Mouse (Mus musculus) lung, postnatal 0 days (tissue): ENCODE results near the gene Phf2. TPM values are rescaled to one million over a fixed set of nuclear protein-coding genes. Genes with fewer than 3 reads are reported as not detected.

Experiments used
- ATAC-seq: fragments of 200-750 bp; cut with Nextera tagmentation; 2 replicates; pipeline ENCODE4 v1.8.0; 2017; ENCODE audit warnings: moderate library complexity
- DNase-seq: peaks from one replicate; pipeline ENCODE4 v3.0.0-alpha.2; 2016; ENCODE audit warnings: low spot score
- H3K27ac ChIP-seq: fragments of 300-500 bp; sonication (generic); 2 replicates; pipeline ENCODE4 v1.5.1; 2014; ENCODE audit warnings: antibody characterized with exemption, mild to moderate bottlenecking, low read length, mixed read lengths
- H3K27me3 ChIP-seq: fragments of 300-500 bp; sonication (generic); replicated peaks from 2 replicates; pipeline ENCODE4 v1.6.1; 2014; ENCODE audit warnings: low read length, mixed read lengths; ENCODE audit not compliant: insufficient read depth
- H3K36me3 ChIP-seq: fragments of 300-500 bp; sonication (generic); 2 replicates; pipeline ENCODE4 v1.6.1; 2014; ENCODE audit warnings: low read length, mixed read lengths; ENCODE audit not compliant: insufficient read depth
- H3K4me1 ChIP-seq: fragments of 300-500 bp; sonication (generic); 2 replicates; pipeline ENCODE4 v1.6.1; 2014; ENCODE audit warnings: antibody characterized with exemption, low read depth, low read length, mixed read lengths; ENCODE audit not compliant: insufficient read depth
- H3K4me2 ChIP-seq: fragments of 300-500 bp; sonication (generic); replicated peaks from 2 replicates; pipeline ENCODE4 v1.6.1; 2014; ENCODE audit warnings: low read depth, mild to moderate bottlenecking, low read length, moderate library complexity, mixed read lengths
- H3K4me3 ChIP-seq: fragments of 300-500 bp; sonication (generic); 2 replicates; pipeline ENCODE4 v1.5.1; 2014; ENCODE audit warnings: low read depth, low read length
- H3K9ac ChIP-seq: fragments of 300-500 bp; sonication (generic); replicated peaks from 2 replicates; pipeline ENCODE4 v1.6.1; 2014; ENCODE audit warnings: low read depth, mild to moderate bottlenecking
- H3K9me3 ChIP-seq: fragments of 300-500 bp; sonication (generic); 2 replicates; pipeline ENCODE4 v1.6.1; 2016; ENCODE audit warnings: low read length, mixed read lengths
- CTCF ChIP-seq: IDR thresholded peaks from 2 replicates; pipeline ENCODE4 v1.5.1; 2016; ENCODE audit warnings: antibody characterized with exemption, mild to moderate bottlenecking
- EP300 ChIP-seq: IDR thresholded peaks from 2 replicates; pipeline ENCODE4 v1.6.1; 2016; ENCODE audit warnings: antibody characterized with exemption, mild to moderate bottlenecking, control low read depth
- WGBS: fragments of 180-500 bp; shearing (Covaris S2); extraction: QIAGEN DNeasy Blood & Tissue Kit; methylation state at CpG from one replicate; pipeline ENCODE4 v1.1.7; 2014; 5-methylcytosine and 5-hydroxymethylcytosine counted together
- polyA plus RNA-seq: library from polyadenylated mRNA; unstranded; fragments of >200 nt; fragmentation: Nextera tagmentation; extraction: Ambion mirVana; gene quantifications from 2 replicates; pipeline ENCODE4 v1.2.1, GENCODE M21; 2015

Phf2 gene
- polyA plus RNA-seq: 5.5 and 5.6 TPM in 2 replicates

DNA sequence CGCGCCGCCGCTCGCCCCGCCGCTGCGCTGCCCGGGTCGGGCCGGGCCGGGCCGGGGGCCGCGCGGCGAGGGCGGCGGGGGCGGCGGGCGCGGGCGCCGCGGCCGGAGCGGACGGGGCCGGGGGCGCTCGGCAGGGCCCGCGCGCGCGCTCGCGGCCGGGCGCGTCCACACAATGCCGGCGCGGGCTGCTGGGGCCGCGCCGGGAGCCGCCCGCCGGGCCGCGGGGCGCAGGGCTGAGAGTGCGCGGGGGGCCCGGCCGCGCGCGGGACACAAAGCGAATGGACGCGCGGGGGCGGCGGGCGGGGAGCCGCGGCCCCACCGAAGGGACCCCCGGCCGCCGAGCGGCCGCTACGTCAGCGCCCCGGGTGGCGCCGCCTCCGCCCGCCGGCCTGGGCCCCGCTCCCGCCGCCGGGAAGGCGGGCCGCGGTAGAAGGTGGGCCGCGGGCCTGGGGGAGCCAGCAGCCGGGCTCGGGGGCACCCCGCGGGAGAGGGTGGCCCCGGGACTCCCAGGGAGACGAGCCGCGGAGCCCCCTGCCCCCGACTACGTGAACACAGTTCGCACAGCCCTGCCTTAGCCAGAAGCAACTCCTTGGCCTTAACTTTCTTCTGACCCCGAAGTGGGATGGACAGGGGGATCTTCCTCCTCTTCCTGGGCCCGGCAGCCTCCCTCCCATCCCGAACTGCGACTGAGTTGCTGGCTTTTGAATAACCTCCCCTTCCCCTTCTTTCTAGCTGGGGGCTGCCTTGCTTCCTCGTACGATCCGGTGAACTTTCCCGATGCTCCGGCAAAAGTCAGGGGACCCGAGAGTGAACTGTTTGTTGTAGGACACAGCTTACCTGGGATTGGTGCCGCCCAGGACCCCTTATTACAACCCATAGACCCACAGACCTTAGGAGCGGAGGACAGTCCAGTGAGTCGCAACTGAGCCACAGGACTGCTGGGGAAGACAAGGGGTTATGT lies at the start of gene Phf2:
Gene Phf2, minus strand, starts transcription at position 349 of the 961 bp plus-strand sequence.
- peak within 1 kb of the TSS; percentile 97 for H3K27ac ChIP-seq
- H3K9ac ChIP-seq: peak within 1 kb of the TSS; percentile 99
- TF ChIP-seq CTCF (no peak), EP300 (no peak)
- peak within 1 kb of the TSS; percentile 88 for H3K4me2 ChIP-seq
- no peaks in the 10 kb centered on the region for H3K9me3 ChIP-seq
- H3K27me3 ChIP-seq: no peaks in the 10 kb centered on the region
- peak within 1 kb of the TSS; percentile 88 for H3K4me3 ChIP-seq
- H3K36me3 ChIP-seq: no peaks in the 10 kb centered on the region
- peak; percentile 42 for ATAC-seq
- 1% methylated on average over 47 of the region's 117 CpGs for WGBS
- H3K4me1 ChIP-seq: peaks cover 23% of the 10 kb centered on the region; the same call in 1 of the 2 replicates
- DNase-seq: peak; percentile 58

DNA sequence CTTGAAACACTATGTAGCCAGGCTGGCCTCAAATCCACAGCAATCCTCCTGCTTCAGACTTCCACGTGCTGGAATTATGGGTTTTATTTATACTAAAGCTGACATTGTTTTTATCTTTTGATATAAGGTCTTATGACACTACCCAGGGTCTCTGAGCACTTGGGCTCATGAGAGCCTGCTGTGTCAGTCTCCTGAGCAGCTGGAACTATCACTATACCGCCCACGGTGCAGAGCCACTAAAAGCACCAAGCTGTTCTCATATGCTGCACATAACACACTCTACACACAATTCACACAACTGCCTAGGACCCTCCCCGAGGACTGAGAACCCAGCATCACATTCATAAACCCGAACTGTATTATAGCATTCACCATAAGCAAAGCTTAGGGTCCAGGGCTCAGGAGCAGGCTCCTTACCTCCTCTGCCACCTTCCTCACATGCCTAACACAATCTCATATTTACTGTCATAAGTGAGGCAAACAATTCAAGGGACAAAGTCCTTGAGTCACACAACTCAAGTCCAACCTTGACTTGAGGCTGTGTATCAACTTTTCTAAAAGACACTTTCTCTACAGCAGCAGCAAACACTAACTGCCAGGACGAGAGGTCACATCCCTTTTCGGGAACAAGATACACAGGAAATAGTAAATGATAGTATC lies 49.0 kb upstream of the Phf2 start:
- Histone ChIP-seq H3K4me1 (no peaks in the 10 kb centered on the region), H3K4me2 (no peak overlapping the region), H3K9ac (no peak overlapping the region), H3K27me3 (no peaks in the 10 kb centered on the region), H3K4me3 (no peak overlapping the region), H3K9me3 (no peaks in the 10 kb centered on the region), H3K36me3 (peaks cover 16% of the 10 kb centered on the region), H3K27ac (no peak overlapping the region)
- 73% methylated on average over 7 of the region's 7 CpGs for WGBS
- TF ChIP-seq EP300 (no peak), CTCF (no peak)
- ATAC-seq (no peak), DNase-seq (no peak)

DNA sequence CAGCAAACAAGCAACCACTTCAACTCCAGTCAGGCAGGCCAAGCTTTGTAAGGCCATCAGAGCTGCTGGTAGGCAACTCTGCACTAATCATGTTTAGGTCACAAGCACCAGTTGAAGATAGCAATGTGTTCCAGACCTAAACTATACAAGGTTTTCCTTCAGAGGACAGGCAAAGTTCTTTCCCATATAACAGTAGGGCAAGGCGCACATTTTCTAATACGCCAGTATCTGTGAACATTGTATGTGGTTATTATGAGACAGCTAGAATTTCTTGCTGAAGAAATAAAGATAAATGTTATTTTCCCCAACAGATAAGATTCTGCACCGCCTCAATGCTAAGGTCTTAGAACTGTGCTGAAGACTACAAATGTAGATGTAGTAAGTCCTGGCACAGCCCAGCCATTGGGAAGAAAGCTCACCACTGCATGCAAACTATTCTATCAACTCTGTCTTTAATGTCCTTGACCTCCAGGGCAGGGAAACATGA lies 46.2 kb upstream of the Phf2 start:
- H3K4me3 ChIP-seq: no peak overlapping the region
- H3K9me3 ChIP-seq: no peaks in the 10 kb centered on the region
- H3K4me2 ChIP-seq: no peak overlapping the region
- H3K36me3 ChIP-seq: peaks cover 16% of the 10 kb centered on the region
- no peaks in the 10 kb centered on the region for H3K27me3 ChIP-seq
- TF ChIP-seq EP300: no peak
- H3K9ac ChIP-seq: no peak overlapping the region
- H3K27ac ChIP-seq: no peak overlapping the region
- ATAC-seq (no peak), DNase-seq (no peak)
- WGBS: 98% methylated on average over 3 of the region's 3 CpGs
- no peaks in the 10 kb centered on the region for H3K4me1 ChIP-seq

DNA sequence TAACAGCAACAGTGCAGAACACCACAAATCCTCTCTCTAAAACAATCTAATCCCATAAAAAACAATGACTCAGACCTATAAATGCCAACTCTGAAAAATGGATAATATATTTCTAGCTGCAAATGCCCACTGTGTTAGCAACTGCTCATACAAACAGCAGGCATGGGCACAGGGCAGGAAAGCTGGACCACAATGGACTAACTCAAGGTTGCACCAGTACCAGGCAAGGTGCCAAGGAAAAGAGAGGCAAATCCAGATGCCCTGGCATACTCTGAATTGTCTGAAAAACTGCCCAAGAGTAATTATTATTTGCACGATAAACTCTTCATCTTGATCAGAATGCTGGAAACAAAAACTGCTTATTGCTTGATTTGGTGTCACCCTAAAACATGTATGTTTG lies 42.8 kb upstream of the Phf2 start:
- H3K9ac ChIP-seq: no peak overlapping the region
- no peak overlapping the region for H3K27ac ChIP-seq
- no peak overlapping the region for H3K4me2 ChIP-seq
- no peak for DNase-seq
- no peak overlapping the region for H3K4me3 ChIP-seq
- H3K4me1 ChIP-seq: no peaks in the 10 kb centered on the region
- H3K9me3 ChIP-seq: no peaks in the 10 kb centered on the region
- TF ChIP-seq EP300: no peak
- no peak for TF ChIP-seq CTCF
- peaks cover 10% of the 10 kb centered on the region; the same call in 1 of the 2 replicates for H3K36me3 ChIP-seq
- WGBS: 85% methylated on average over 1 of the region's 1 CpGs
- no peaks in the 10 kb centered on the region for H3K27me3 ChIP-seq
- ATAC-seq: no peak

DNA sequence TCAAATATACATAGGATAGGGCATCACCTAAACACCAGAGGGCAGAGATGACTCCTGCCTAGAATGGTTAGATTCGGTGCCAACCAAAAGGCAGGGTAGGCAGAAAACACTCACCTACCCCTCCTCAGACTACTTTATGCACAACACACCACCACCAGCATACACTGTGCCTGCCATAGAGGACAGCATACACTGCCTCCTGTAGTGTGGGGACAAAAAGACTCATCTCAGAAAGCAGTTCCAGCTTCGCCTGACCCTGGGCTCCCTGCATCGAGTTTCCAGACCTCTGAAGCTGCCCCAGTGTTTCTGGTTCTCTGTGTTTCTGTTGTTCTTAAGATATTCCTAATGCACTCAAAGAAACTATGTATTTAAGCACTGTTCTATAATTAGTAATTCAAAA lies 42.2 kb upstream of the Phf2 start:
- WGBS: 90% methylated on average over 3 of the region's 3 CpGs
- H3K36me3 ChIP-seq: peaks cover 16% of the 10 kb centered on the region
- ATAC-seq (no peak), DNase-seq (no peak)
- no peaks in the 10 kb centered on the region for H3K27me3 ChIP-seq
- H3K4me1 ChIP-seq: no peaks in the 10 kb centered on the region
- H3K4me2 ChIP-seq: no peak overlapping the region
- H3K4me3 ChIP-seq: no peak overlapping the region
- no peaks in the 10 kb centered on the region for H3K9me3 ChIP-seq
- no peak overlapping the region for H3K27ac ChIP-seq
- no peak for TF ChIP-seq EP300
- no peak for TF ChIP-seq CTCF
- H3K9ac ChIP-seq: no peak overlapping the region

DNA sequence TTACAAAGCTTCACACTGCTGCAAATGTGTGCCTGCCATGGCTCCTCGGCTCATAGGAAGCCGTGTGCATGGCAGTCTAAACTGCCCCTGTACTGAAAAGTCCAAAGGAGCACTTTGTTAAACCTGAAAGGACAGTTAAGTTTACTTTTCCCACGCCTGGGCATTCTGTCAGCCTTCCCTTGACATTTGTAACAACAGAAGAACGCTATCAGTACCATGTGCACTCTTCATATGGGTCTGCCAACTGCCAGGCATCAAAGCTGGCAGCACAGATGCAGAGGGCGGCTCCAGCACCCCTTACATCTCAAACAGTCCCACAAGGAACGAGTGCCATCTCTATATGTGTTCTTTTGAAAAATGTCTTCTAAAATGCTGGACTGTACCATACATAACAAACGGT lies 40.5 kb upstream of the Phf2 start:
- Histone ChIP-seq H3K36me3 (peaks cover 18% of the 10 kb centered on the region), H3K27ac (no peak overlapping the region), H3K4me2 (no peak overlapping the region), H3K4me3 (no peak overlapping the region), H3K9ac (no peak overlapping the region), H3K4me1 (no peaks in the 10 kb centered on the region), H3K9me3 (no peaks in the 10 kb centered on the region), H3K27me3 (no peaks in the 10 kb centered on the region)
- DNase-seq (no peak), ATAC-seq (no peak)
- TF ChIP-seq EP300 (no peak), CTCF (no peak)
- WGBS: 84% methylated on average over 7 of the region's 7 CpGs
